In genomic region chr2:128863777-128864331, GRCm38 (mm10) we compare ENCODE assay signal across 8 mouse cellular contexts. TPM values are rescaled to one million over a fixed set of nuclear protein-coding genes. Genes with fewer than 3 reads are reported as not detected.
DNase-seq lines count a peak whose midpoint lies in the region; ATAC-seq and TF ChIP-seq lines count a peak whose summit lies in the region.

No protein-coding gene starts in this region.

- H3K4me2 ChIP-seq in heart, embryonic 13.5 days = peak overlapping the region; percentile 85
- H3K4me2 ChIP-seq in kidney, embryonic 15.5 days = peak overlapping the region; percentile 97

- H3K9ac ChIP-seq in heart, embryonic 13.5 days = peak overlapping the region; percentile 71
- peak overlapping the region; percentile 50 for H3K9ac ChIP-seq in kidney, embryonic 15.5 days

- no peaks in the 10 kb centered on the region for H3K9me3 ChIP-seq in forebrain, embryonic 10.5 days
- no peaks in the 10 kb centered on the region for H3K9me3 ChIP-seq in heart, embryonic 13.5 days
- no peaks in the 10 kb centered on the region for H3K9me3 ChIP-seq in kidney, embryonic 15.5 days (replicated peaks)

- no peaks in the 10 kb centered on the region for H3K79me3 ChIP-seq in C2C12 (ENCODE audit: low read depth)

- peak overlapping the region; percentile 85 for H3K27ac ChIP-seq in forebrain, embryonic 10.5 days
- H3K27ac ChIP-seq in heart, embryonic 13.5 days (replicated peaks) = no peak overlapping the region
- H3K27ac ChIP-seq in kidney, embryonic 15.5 days = no peak overlapping the region

- H3K27me3 ChIP-seq in C2C12 (ENCODE audit: control insufficient read depth, insufficient read depth, insufficient read length) = peaks cover 13% of the 10 kb centered on the region
- H3K27me3 ChIP-seq in forebrain, embryonic 10.5 days (ENCODE audit: poor library complexity, severe bottlenecking) = peaks cover 37% of the 10 kb centered on the region
- H3K27me3 ChIP-seq in heart, embryonic 13.5 days (replicated peaks) = peaks cover 44% of the 10 kb centered on the region
- peaks cover 27% of the 10 kb centered on the region for H3K27me3 ChIP-seq in kidney, embryonic 15.5 days

- ATAC-seq in heart, embryonic 13.5 days (ENCODE audit: extremely low read depth, insufficient number of reproducible peaks, low FRiP score, low TSS enrichment) = peak; percentile 61
- peak; percentile 95 for ATAC-seq in kidney, embryonic 15.5 days (replicated peaks; ENCODE audit: low FRiP score)

- H3ac ChIP-seq in C2C12 (ENCODE audit: control insufficient read depth, insufficient read length, low read depth) = peak overlapping the region; percentile 22

- no peaks in the 10 kb centered on the region for H3K36me3 ChIP-seq in C2C12 (ENCODE audit: control insufficient read depth, insufficient read depth)
- H3K36me3 ChIP-seq in forebrain, embryonic 10.5 days (replicated peaks) = no peaks in the 10 kb centered on the region
- H3K36me3 ChIP-seq in heart, embryonic 13.5 days = no peaks in the 10 kb centered on the region
- H3K36me3 ChIP-seq in kidney, embryonic 15.5 days = no peaks in the 10 kb centered on the region

- no peaks in the 10 kb centered on the region for H3K79me2 ChIP-seq in C2C12 (ENCODE audit: control insufficient read depth, insufficient read depth)

- DNase-seq in brain, adult 2 months (ENCODE audit: low read depth, low spot score) = peak; percentile 36
- DNase-seq in forebrain, embryonic 10.5 days (ENCODE audit: extremely low spot score, low spot score) = peak; percentile 78
- peak; percentile 24 to 26 for DNase-seq in lung, adult 18-20 months
- DNase-seq in ovary, postnatal 10 days (ENCODE audit: low spot score) = peak; percentile 9
- DNase-seq in spleen, postnatal 4 days (ENCODE audit: low spot score in 2 of 2) = no peak

- TF ChIP-seq CTCF in C2C12 (IDR thresholded peaks at IDR 0.05; ENCODE audit: control insufficient read depth, insufficient read depth, insufficient read length) = peak; percentile 15

- peaks cover 15% of the 10 kb centered on the region for H3K4me1 ChIP-seq in forebrain, embryonic 10.5 days
- H3K4me1 ChIP-seq in heart, embryonic 13.5 days = peaks cover 6% of the 10 kb centered on the region
- peaks cover 17% of the 10 kb centered on the region for H3K4me1 ChIP-seq in kidney, embryonic 15.5 days

- no peak overlapping the region for H3K4me3 ChIP-seq in C2C12 (ENCODE audit: insufficient read depth, poor library complexity, severe bottlenecking)
- peak overlapping the region; percentile 68 for H3K4me3 ChIP-seq in forebrain, embryonic 10.5 days
- H3K4me3 ChIP-seq in heart, embryonic 13.5 days = peak overlapping the region; percentile 56
- peak overlapping the region; percentile 60 for H3K4me3 ChIP-seq in kidney, embryonic 15.5 days (replicated peaks)

- WGBS in forebrain, embryonic 10.5 days = under 1% methylated on average over 38 of the region's 38 CpGs
- WGBS in heart, embryonic 13.5 days = under 1% methylated on average over 38 of the region's 38 CpGs
- WGBS in kidney, embryonic 15.5 days = under 1% methylated on average over 38 of the region's 38 CpGs

TF ChIP-seq in C2C12, 6 proteins besides CTCF, POLR2A, EP300 and RAD21:
- no peak for TF ChIP-seq MYOD1 (IDR thresholded peaks at IDR 0.05; ENCODE audit: control insufficient read depth, insufficient read length, low read depth)
- TF ChIP-seq MYOG (IDR thresholded peaks at IDR 0.05; ENCODE audit: control insufficient read depth, extremely low read depth, insufficient read length) = no peak
- TF ChIP-seq USF1 (IDR thresholded peaks at IDR 0.05; ENCODE audit: low read depth) = no peak
- TF ChIP-seq FOSL1 (IDR thresholded peaks at IDR 0.05; ENCODE audit: insufficient read depth, low read length, poor library complexity, severe bottlenecking) = no peak
- TF ChIP-seq CEBPB (IDR thresholded peaks at IDR 0.05; ENCODE audit: low read depth) = no peak
- TF ChIP-seq MAX (IDR thresholded peaks at IDR 0.05) = no peak

RNA-seq across cellular contexts. Expression of gene Fbln7, which starts 1.1 kb away (rescaled TPM):
- polyA plus RNA-seq in C2C12 (2012; fragmentation: generic; extraction: Trizol) = 0.09 TPM
- polyA plus RNA-seq in forebrain, embryonic 10.5 days (2016; fragmentation: Nextera tagmentation; extraction: Ambion mirVana) = 2.1 and 2.4 TPM in 2 replicates
- polyA plus RNA-seq in heart, embryonic 13.5 days (2015; fragmentation: Nextera tagmentation; extraction: Ambion mirVana) = 1.6 and 1.8 TPM in 2 replicates
- polyA plus RNA-seq in kidney, embryonic 15.5 days (2015; fragmentation: Nextera tagmentation; extraction: Ambion mirVana) = 5.1 and 6.2 TPM in 2 replicates

RNA-seq across cellular contexts. Expression of gene Tmem87b, which starts 45.9 kb away (rescaled TPM):
- polyA plus RNA-seq in C2C12 (2012; fragmentation: generic; extraction: Trizol) = 4.5 TPM
- 23.6 and 24.7 TPM in 2 replicates for polyA plus RNA-seq in forebrain, embryonic 10.5 days (2016; fragmentation: Nextera tagmentation; extraction: Ambion mirVana)
- 23.2 and 25.6 TPM in 2 replicates for polyA plus RNA-seq in heart, embryonic 13.5 days (2015; fragmentation: Nextera tagmentation; extraction: Ambion mirVana)
- 32.3 and 32.6 TPM in 2 replicates for polyA plus RNA-seq in kidney, embryonic 15.5 days (2015; fragmentation: Nextera tagmentation; extraction: Ambion mirVana)

Comparison
In these comparisons a context has a peak if more than half of its experiments do, and no peak if none do; other contexts are left out.
1. DNase-seq: peak in brain, adult 2 months (single experiment), forebrain, embryonic 10.5 days (single experiment), lung, adult 18-20 months (2 of 2) and ovary, postnatal 10 days (single experiment); none in spleen, postnatal 4 days (0 of 2).